8 mouse cellular contexts compared by ENCODE assay signal in genomic region chr7:19508150-19508923, GRCm38 (mm10). TPM values are rescaled to one million over a fixed set of nuclear protein-coding genes. Genes with fewer than 3 reads are reported as not detected.
DNase-seq lines count a peak whose midpoint lies in the region; ATAC-seq and TF ChIP-seq lines count a peak whose summit lies in the region.

Gene Bloc1s3 (minus strand): TSS chr7:19508367.
Gene Trappc6a (plus strand): TSS chr7:19508395.

- in situ Hi-C loops in ES-E14 (cut with MboI; ENCODE audit: low sequenced_read_pairs in 2 of 2, unreplicated experiment in 2 of 2): no loop called here

- H3K27ac ChIP-seq in ES-E14 (ENCODE audit: insufficient read depth, low read depth, low read length, poor library complexity, severe bottlenecking): 0 out of 2 replicates have a peak within 1 kb of the TSS, but pooled peaks have one; percentile 22
- peak within 1 kb of the TSS; percentile 67 for H3K27ac ChIP-seq in forebrain, embryonic 15.5 days (replicated peaks)

- H3K9me3 ChIP-seq in ES-E14 (ENCODE audit: control insufficient read depth, insufficient read depth, low read depth, low read length): no peaks in the 10 kb centered on the region
- H3K9me3 ChIP-seq in forebrain, embryonic 15.5 days: no peaks in the 10 kb centered on the region

- H3K36me3 ChIP-seq in ES-E14 (ENCODE audit: control insufficient read depth, insufficient read depth, low read length, poor library complexity, severe bottlenecking): no peaks in the 10 kb centered on the region
- H3K36me3 ChIP-seq in forebrain, embryonic 15.5 days: no peaks in the 10 kb centered on the region

- no peaks in the 10 kb centered on the region for H3K27me3 ChIP-seq in forebrain, embryonic 15.5 days

- ATAC-seq in forebrain, embryonic 15.5 days (replicated peaks): peak; percentile 95
- peak; percentile 82 for ATAC-seq in neutrophil, adult 5-6 weeks (ENCODE audit: extremely low read depth, insufficient number of reproducible peaks, low FRiP score, poor library complexity, severe bottlenecking)

- TF ChIP-seq POLR2A in lung, adult 2 months (IDR thresholded peaks at IDR 0.05; ENCODE audit: borderline replicate concordance, extremely low read depth, low read depth, low read length): peak; percentile 74; the same call in 1 of the 2 replicates

- H3K4me2 ChIP-seq in forebrain, embryonic 15.5 days (replicated peaks): peak within 1 kb of the TSS; percentile 80

- under 1% methylated on average over 56 of the region's 56 CpGs for WGBS in forebrain, embryonic 15.5 days
- WGBS in lung, adult 2 months: under 1% methylated on average over 56 of the region's 56 CpGs

- H3K9ac ChIP-seq in ES-E14 (ENCODE audit: insufficient read depth, low read depth, low read length, poor library complexity, severe bottlenecking): peak within 1 kb of the TSS; percentile 86
- H3K9ac ChIP-seq in forebrain, embryonic 15.5 days (replicated peaks): peak within 1 kb of the TSS; percentile 70

- peak; percentile 91 for DNase-seq in ES-E14 (ENCODE audit: low read depth, low spot score)
- peak; percentile 90 for DNase-seq in cerebellum, adult 11-12 months
- DNase-seq in heart, postnatal 25 days (ENCODE audit: low spot score): peak; percentile 88
- DNase-seq in layer of hippocampus, adult 18-20 months (ENCODE audit: low spot score in 2 of 2): peak; percentile 90 to 96
- DNase-seq in lung, adult 2 months: peak; percentile 92
- DNase-seq in thymus, adult 18-20 months: peak; percentile 87 to 89

- H3K4me1 ChIP-seq in ES-E14 (ENCODE audit: control insufficient read depth in 2 of 2, insufficient read depth in 2 of 2, low read length in 2 of 2, poor library complexity in 1 of 2): peaks cover 0 to 8% of the 10 kb centered on the region in 2 experiments; a peak in 1 of 4 replicates
- H3K4me1 ChIP-seq in forebrain, embryonic 15.5 days: peaks cover 23% of the 10 kb centered on the region
- H3K4me1 ChIP-seq in lung, adult 2 months (ENCODE audit: control insufficient read depth, insufficient read depth, low read length): peaks cover 6% of the 10 kb centered on the region

- TF ChIP-seq CTCF in lung, adult 2 months (IDR thresholded peaks at IDR 0.05; ENCODE audit: insufficient read depth, low read length): no peak

- intact Hi-C loops in heart, postnatal 25 days (cut with DNase I): loop anchor here (5.0 kb wide), 1 partner anchor 54 kb away; the partner anchor contains the start of gene Ppp1r37

- peak within 1 kb of the TSS; percentile 87 to 96 for H3K4me3 ChIP-seq in ES-E14 (ENCODE audit: insufficient read depth in 1 of 2, low read depth in 1 of 2, low read length in 2 of 2, poor library complexity in 1 of 2, severe bottlenecking in 1 of 2)
- peak within 1 kb of the TSS; percentile 61 for H3K4me3 ChIP-seq in forebrain, embryonic 15.5 days
- peak within 1 kb of the TSS; percentile 93 for H3K4me3 ChIP-seq in lung, adult 2 months (replicated peaks; ENCODE audit: extremely low read depth, low read depth, low read length)

TF ChIP-seq in ES-E14, 5 proteins besides CTCF, POLR2A, EP300 and RAD21:
- TF ChIP-seq CHD2 (IDR thresholded peaks at IDR 0.05; ENCODE audit: low read depth, low read length) (peak; percentile 65; the same call in 1 of the 2 replicates), MAFK (IDR thresholded peaks at IDR 0.05; ENCODE audit: insufficient read depth, low read depth, low read length) (no peak), HCFC1 (IDR thresholded peaks at IDR 0.05; ENCODE audit: borderline replicate concordance, insufficient read depth, low read length) (0 out of 2 replicates have a peak, but pooled peaks have one; percentile 39)
TF ChIP-seq in ES-E14: peak in this region for 2.

RNA-seq across cellular contexts. Expression of gene Bloc1s3, which starts in this region (rescaled TPM):
- total RNA-seq in ES-E14 (2012; rRNA removed): 3.1 and 3.4 TPM in 2 replicates
- 4.9 and 5.4 TPM in 2 replicates for polyA plus RNA-seq in forebrain, embryonic 15.5 days (2015; fragmentation: Nextera tagmentation; extraction: Ambion mirVana)
- 1 to 10 TPM; 2.3 to 2.4 TPM for total RNA-seq in heart, postnatal 25 days (2021)
- 1 to 10 TPM; 6.1 to 6.3 TPM for total RNA-seq in layer of hippocampus, adult 18-20 months (2021)
- polyA plus RNA-seq in lung, adult 2 months (2012; rRNA removed): 12.2 and 12.9 TPM in 2 replicates
- 3.9 and 4.4 TPM in 2 replicates for total RNA-seq in neutrophil, adult 5-6 weeks (2017)

RNA-seq across cellular contexts. Expression of gene Trappc6a, which starts in this region (rescaled TPM):
- 33.2 and 56.7 TPM in 2 replicates for total RNA-seq in ES-E14 (2012; rRNA removed)
- 35.3 and 43.0 TPM in 2 replicates for polyA plus RNA-seq in forebrain, embryonic 15.5 days (2015; fragmentation: Nextera tagmentation; extraction: Ambion mirVana)
- 10 to 100 TPM; 35.6 to 35.9 TPM for total RNA-seq in heart, postnatal 25 days (2021)
- 10 to 100 TPM; 20.7 to 21.5 TPM for total RNA-seq in layer of hippocampus, adult 18-20 months (2021)
- 63.1 and 93.4 TPM in 2 replicates for polyA plus RNA-seq in lung, adult 2 months (2012; rRNA removed)
- 8.7 and 14.3 TPM in 2 replicates for total RNA-seq in neutrophil, adult 5-6 weeks (2017)

Comparison
In these comparisons a context has a peak if more than half of its experiments do, and no peak if none do; other contexts are left out.
1. Peak in every context shown above with its lines: DNase-seq, ATAC-seq, H3K4me3 ChIP-seq and H3K27ac ChIP-seq.